Mouse (Mus musculus): ENCODE results near the gene Rgma. TPM values are rescaled to one million over a fixed set of nuclear protein-coding genes. Genes with fewer than 3 reads are reported as not detected.

The Rgma gene
- total and polyA plus RNA-seq, 3 experiments = 0.04 to 0.07 TPM; not detected in 1

DNA sequence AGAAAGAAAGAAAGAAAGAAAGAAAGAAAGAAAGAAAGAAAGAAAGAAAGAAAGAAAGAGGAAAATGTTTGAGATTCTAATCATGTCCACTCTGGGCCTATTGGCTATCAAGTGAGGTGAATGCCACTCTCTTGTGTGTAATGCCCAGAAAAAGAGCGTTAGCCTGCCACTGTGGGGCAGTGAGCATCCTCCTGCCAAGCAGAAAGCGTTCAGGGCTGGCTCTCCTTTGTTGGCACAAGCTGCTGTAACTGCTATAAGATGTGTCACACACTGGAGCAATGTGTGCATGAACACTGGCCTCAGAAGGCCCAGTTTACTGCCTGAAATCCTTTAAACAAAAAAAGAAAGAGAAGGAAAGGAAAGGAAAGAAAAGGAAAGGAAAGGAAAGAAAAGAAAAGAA lies 26.8 kb downstream of the Rgma start:
- Histone ChIP-seq H3K27me3 (replicated peaks) (peaks cover 15% of the 10 kb centered on the region), H3K4me3 (replicated peaks in 1 of 3; ENCODE audit: low read depth in 2 of 3, low read length in 2 of 3, poor library complexity in 1 of 3) (no peak overlapping the region), H3K4me1 (ENCODE audit: control insufficient read depth in 1 of 2, insufficient read depth in 2 of 2) (peaks cover 3 to 11% of the 10 kb centered on the region in 2 experiments; a peak in 3 of 4 replicates), H3K9ac (ENCODE audit: insufficient read depth, low read depth) (no peak overlapping the region), H3K4me2 (ENCODE audit: insufficient read depth, low read depth, poor library complexity, severe bottlenecking) (no peak overlapping the region), H3K79me2 (replicated peaks; ENCODE audit: control insufficient read depth, extremely low read depth, insufficient read depth, poor library complexity, severe bottlenecking) (no peaks in the 10 kb centered on the region), H3K27ac (ENCODE audit: insufficient read depth, low read depth) (no peak overlapping the region), H3K9me3 (replicated peaks; ENCODE audit: low read length) (peaks cover 5% of the 10 kb centered on the region), H3K36me3 (replicated peaks in 1 of 2; ENCODE audit: control insufficient read depth in 1 of 2, insufficient read depth in 1 of 2, low read length in 1 of 2) (no peaks in the 10 kb centered on the region)
- DNase-seq (ENCODE audit: extremely low read depth) = no peak
- in situ Hi-C loops (cut with MboI; ENCODE audit: low pct_ligation_motif_present, low pct_unique_long_range_greater_than_20kb, low sequenced_read_pairs) (no loop called here), dilution Hi-C loops (cut with MboI; ENCODE audit: extremely low pct_ligation_motif_present, extremely low pct_unique_long_range_greater_than_20kb, low sequenced_read_pairs) (no loop called here)
- no peak for TF ChIP-seq PAX5 (IDR thresholded peaks at IDR 0.05; ENCODE audit: low read length)
- no peak for TF ChIP-seq TCF12 (IDR thresholded peaks at IDR 0.05; ENCODE audit: low read depth, low read length)
- no peak for TF ChIP-seq UBTF (IDR thresholded peaks at IDR 0.05; ENCODE audit: low read depth, low read length)
- TF ChIP-seq TBP (conservative IDR thresholded peaks at IDR 0.05; ENCODE audit: low read depth, low read length) = no peak
- TF ChIP-seq MAZ (IDR thresholded peaks at IDR 0.05; ENCODE audit: low read depth, low read length) = no peak
- TF ChIP-seq EP300 (IDR thresholded peaks at IDR 0.05; ENCODE audit: low read length) = no peak
- TF ChIP-seq ZKSCAN1 (IDR thresholded peaks at IDR 0.05; ENCODE audit: borderline replicate concordance, low read depth, low read length) = no peak
- TF ChIP-seq MXI1 (IDR thresholded peaks at IDR 0.05; ENCODE audit: low read depth, low read length) = no peak
- TF ChIP-seq ZC3H11A (IDR thresholded peaks at IDR 0.05; ENCODE audit: low read depth, low read length) = no peak

DNA sequence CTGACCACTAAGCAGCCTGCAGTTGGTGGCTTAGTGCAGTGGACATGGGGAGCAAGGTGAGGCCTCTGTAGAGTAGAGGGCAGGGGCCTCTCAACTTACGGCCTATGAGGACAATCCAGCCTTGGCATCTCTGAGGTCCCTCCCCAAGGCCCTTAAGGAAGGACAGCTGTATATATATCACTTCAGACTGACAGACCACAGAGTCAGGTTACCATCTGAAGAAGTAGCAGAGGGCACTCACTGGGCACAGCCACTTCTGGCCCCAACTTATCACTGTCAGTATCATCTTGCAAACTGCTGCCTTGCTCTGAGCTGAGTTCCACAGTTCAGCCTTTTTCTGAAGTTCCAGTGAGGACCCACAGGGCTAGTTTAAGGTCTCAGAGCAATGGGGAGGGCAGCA lies 27.4 kb downstream of the Rgma start:
- no peak for DNase-seq (ENCODE audit: extremely low read depth)
- Histone ChIP-seq H3K79me2 (replicated peaks; ENCODE audit: control insufficient read depth, extremely low read depth, insufficient read depth, poor library complexity, severe bottlenecking) (no peaks in the 10 kb centered on the region), H3K9me3 (replicated peaks; ENCODE audit: low read length) (peaks cover 7% of the 10 kb centered on the region), H3K36me3 (replicated peaks in 1 of 2; ENCODE audit: control insufficient read depth in 1 of 2, insufficient read depth in 1 of 2, low read length in 1 of 2) (no peaks in the 10 kb centered on the region), H3K4me1 (ENCODE audit: control insufficient read depth in 1 of 2, insufficient read depth in 2 of 2) (peaks cover 3 to 11% of the 10 kb centered on the region in 2 experiments; a peak in 3 of 4 replicates), H3K27me3 (replicated peaks) (peaks cover 9% of the 10 kb centered on the region), H3K9ac (ENCODE audit: insufficient read depth, low read depth) (no peak overlapping the region), H3K4me2 (ENCODE audit: insufficient read depth, low read depth, poor library complexity, severe bottlenecking) (no peak overlapping the region), H3K27ac (ENCODE audit: insufficient read depth, low read depth) (no peak overlapping the region), H3K4me3 (replicated peaks in 1 of 3; ENCODE audit: low read depth in 2 of 3, low read length in 2 of 3, poor library complexity in 1 of 3) (no peak overlapping the region)
- no peak for TF ChIP-seq MEF2A (IDR thresholded peaks at IDR 0.05; ENCODE audit: borderline replicate concordance, low read depth, low read length)
- no peak for TF ChIP-seq JUND (conservative IDR thresholded peaks at IDR 0.05; ENCODE audit: low read depth, low read length)
- no peak for TF ChIP-seq MAZ (IDR thresholded peaks at IDR 0.05; ENCODE audit: low read depth, low read length)
- TF ChIP-seq CHD1 (IDR thresholded peaks at IDR 0.05; ENCODE audit: low read depth, low read length) = no peak
- no peak for TF ChIP-seq CHD2 (IDR thresholded peaks at IDR 0.05; ENCODE audit: low read length)
- TF ChIP-seq BHLHE40 (IDR thresholded peaks at IDR 0.05; ENCODE audit: low read depth, low read length) = no peak
- TF ChIP-seq MYC (IDR thresholded peaks at IDR 0.05; ENCODE audit: low read depth, low read length) = no peak
- no peak for TF ChIP-seq MAFK (IDR thresholded peaks at IDR 0.05; ENCODE audit: insufficient replicate concordance, low read length)
- TF ChIP-seq EP300 (IDR thresholded peaks at IDR 0.05; ENCODE audit: low read length) = no peak
- no peak for TF ChIP-seq NELFE (IDR thresholded peaks at IDR 0.05; ENCODE audit: low read depth, low read length)
- TF ChIP-seq RCOR1 (conservative IDR thresholded peaks at IDR 0.05; ENCODE audit: low read depth, low read length) = no peak
- TF ChIP-seq USF2 (conservative IDR thresholded peaks at IDR 0.05; ENCODE audit: low read depth, low read length) = no peak
- no peak for TF ChIP-seq ZC3H11A (IDR thresholded peaks at IDR 0.05; ENCODE audit: low read depth, low read length)
- TF ChIP-seq MXI1 (IDR thresholded peaks at IDR 0.05; ENCODE audit: low read depth, low read length) = no peak
- dilution Hi-C loops (cut with MboI; ENCODE audit: extremely low pct_ligation_motif_present, extremely low pct_unique_long_range_greater_than_20kb, low sequenced_read_pairs) (no loop called here), in situ Hi-C loops (cut with MboI; ENCODE audit: low pct_ligation_motif_present, low pct_unique_long_range_greater_than_20kb, low sequenced_read_pairs) (no loop called here)
